Mouse (Mus musculus) gastrocnemius, postnatal 4 days (tissue): ENCODE measurements around the gene Cyth4. TPM values are rescaled to one million over a fixed set of nuclear protein-coding genes. Genes with fewer than 3 reads are reported as not detected.

Experiments
- DNase-seq, 2 experiments: peaks; one replicate each; pipeline ENCODE4 v3.0.0; 2021 to 2022; ENCODE audit warnings: low spot score in 2 of 2, mixed read lengths in 2 of 2
- total RNA-seq, 2 experiments: library from RNA; stranded (reverse); gene quantifications; 2 replicates each; pipeline ENCODE4 v1.2.3; 2021

Gene Cyth4
- total RNA-seq, 2 experiments from 2014 or later, result 8.6 to 10.1 TPM

- DNase-seq, result no peak
Measured at GRCm38 (mm10) chr15:78583352-78583751, 13.5 kb upstream of the Cyth4 start.

- DNase-seq, result no peak
Measured at GRCm38 (mm10) chr15:78585404-78585803, 11.4 kb upstream of the Cyth4 start.

- peak; percentile 75 to 82 for DNase-seq
Measured at GRCm38 (mm10) chr15:78587050-78587994, 9.5 kb upstream of the Cyth4 start.

- no peak for DNase-seq
Measured at GRCm38 (mm10) chr15:78588049-78588448, 8.8 kb upstream of the Cyth4 start.

GRCm38 (mm10) chr15:78588900-78589299 is 7.9 kb upstream of the Cyth4 start:
- no peak for DNase-seq

GRCm38 (mm10) chr15:78589936-78590335 is 6.9 kb upstream of the Cyth4 start:
- DNase-seq, result no peak

GRCm38 (mm10) chr15:78590785-78591184 is 6.1 kb upstream of the Cyth4 start:
- no peak for DNase-seq

- no peak for DNase-seq
Measured at GRCm38 (mm10) chr15:78591680-78592451, 5.0 kb upstream of the Cyth4 start.

GRCm38 (mm10) chr15:78592452-78592968 is 4.3 kb upstream of the Cyth4 start:
- no peak for DNase-seq

GRCm38 (mm10) chr15:78593896-78594425 is 2.9 kb upstream of the Cyth4 start:
- DNase-seq, result no peak

- no peak for DNase-seq
Measured at GRCm38 (mm10) chr15:78594831-78595230, 2.0 kb upstream of the Cyth4 start.

GRCm38 (mm10) chr15:78595468-78595867 is 1.4 kb upstream of the Cyth4 start:
- no peak for DNase-seq

- no peak for DNase-seq
Measured at GRCm38 (mm10) chr15:78596504-78596903, 343 bp upstream of the Cyth4 start.

GRCm38 (mm10) chr15:78597729-78598128 is 882 bp downstream of the Cyth4 start:
- no peak for DNase-seq

- DNase-seq, result no peak
Measured at GRCm38 (mm10) chr15:78599124-78599523, 2.3 kb downstream of the Cyth4 start.

- no peak for DNase-seq
Measured at GRCm38 (mm10) chr15:78599529-78600193, 2.8 kb downstream of the Cyth4 start.

- no peak for DNase-seq
Measured at GRCm38 (mm10) chr15:78601180-78601579, 4.3 kb downstream of the Cyth4 start.

GRCm38 (mm10) chr15:78604255-78604654 is 7.4 kb downstream of the Cyth4 start:
- no peak for DNase-seq

- no peak for DNase-seq
Measured at GRCm38 (mm10) chr15:78605371-78605791, 8.5 kb downstream of the Cyth4 start.

- DNase-seq, result no peak
Measured at GRCm38 (mm10) chr15:78606059-78606458, 9.2 kb downstream of the Cyth4 start.

- DNase-seq, result no peak
Measured at GRCm38 (mm10) chr15:78607463-78607862, 10.6 kb downstream of the Cyth4 start.
